Mouse (Mus musculus) lung, embryonic 14.5 days (tissue): ENCODE results near the gene Jag2. TPM values are rescaled to one million over a fixed set of nuclear protein-coding genes. Genes with fewer than 3 reads are reported as not detected.

Experiments
- ATAC-seq: fragments of 200-750 bp; cut with Nextera tagmentation; 2 replicates; pipeline ENCODE4 v1.8.0; 2017; ENCODE audit warnings: mild to moderate bottlenecking, moderate TSS enrichment, moderate library complexity; ENCODE audit not compliant: insufficient read depth
- DNase-seq: peaks from one replicate; pipeline ENCODE4 v3.0.0-alpha.2; 2015
- H3K27ac ChIP-seq: fragments of 300-500 bp; sonication (generic); 2 replicates; pipeline ENCODE4 v1.5.1; 2014; ENCODE audit warnings: low read depth, mild to moderate bottlenecking, moderate library complexity
- H3K27me3 ChIP-seq: fragments of 300-500 bp; sonication (generic); 2 replicates; pipeline ENCODE4 v1.6.1; 2014; ENCODE audit warnings: low read length, control low read depth; ENCODE audit not compliant: insufficient read depth
- H3K36me3 ChIP-seq: fragments of 300-500 bp; sonication (generic); 2 replicates; pipeline ENCODE4 v1.6.1; 2014; ENCODE audit warnings: control low read depth; ENCODE audit not compliant: insufficient read depth
- H3K4me1 ChIP-seq: fragments of 300-500 bp; sonication (generic); 2 replicates; pipeline ENCODE4 v1.6.1; 2014; ENCODE audit warnings: antibody characterized with exemption, control low read depth; ENCODE audit not compliant: insufficient read depth
- H3K4me2 ChIP-seq: fragments of 300-500 bp; sonication (generic); 2 replicates; pipeline ENCODE4 v1.6.1; 2014; ENCODE audit warnings: mild to moderate bottlenecking
- H3K4me3 ChIP-seq: fragments of 300-500 bp; sonication (generic); 2 replicates; pipeline ENCODE4 v1.5.1; 2014; ENCODE audit warnings: low read depth, low read length
- H3K9ac ChIP-seq: fragments of 300-500 bp; sonication (generic); 2 replicates; pipeline ENCODE4 v1.6.1; 2014
- H3K9me3 ChIP-seq: fragments of 300-500 bp; sonication (generic); 2 replicates; pipeline ENCODE4 v1.6.1; 2016; ENCODE audit warnings: low read depth, low read length, control low read depth
- CTCF ChIP-seq: IDR thresholded peaks from 2 replicates; pipeline ENCODE4 v1.5.1; 2016; ENCODE audit warnings: antibody characterized with exemption, low read depth
- WGBS: fragments of 180-500 bp; shearing (Covaris S2); extraction: QIAGEN DNeasy Blood & Tissue Kit; methylation state at CpG from one replicate; pipeline ENCODE4 v1.1.7; 2014; 5-methylcytosine and 5-hydroxymethylcytosine counted together
- polyA plus RNA-seq: library from polyadenylated mRNA; unstranded; fragments of >200 nt; fragmentation: Nextera tagmentation; extraction: Ambion mirVana; gene quantifications from 2 replicates; pipeline ENCODE4 v1.2.1, GENCODE M21; 2014

Jag2 gene
- polyA plus RNA-seq, 1 experiment from 2014 or later = 8.0 TPM

GRCm38 (mm10) chr12:112941156-112941775, 11.7 kb upstream of the Jag2 start:
- WGBS = 35% methylated on average over 10 of the region's 10 CpGs
- ATAC-seq (peak; percentile 16; the same call in 1 of the 2 replicates), DNase-seq (peak; percentile 57)
- peak overlapping the region; percentile 66 for H3K4me3 ChIP-seq
- peak overlapping the region; percentile 79 for H3K4me2 ChIP-seq
- no peaks in the 10 kb centered on the region for H3K27me3 ChIP-seq
- no peaks in the 10 kb centered on the region for H3K36me3 ChIP-seq
- peaks cover 11% of the 10 kb centered on the region for H3K4me1 ChIP-seq
- peak overlapping the region; percentile 66 for H3K9ac ChIP-seq
- no peak for TF ChIP-seq CTCF
- peak overlapping the region; percentile 85 for H3K27ac ChIP-seq
- no peaks in the 10 kb centered on the region for H3K9me3 ChIP-seq

DNA sequence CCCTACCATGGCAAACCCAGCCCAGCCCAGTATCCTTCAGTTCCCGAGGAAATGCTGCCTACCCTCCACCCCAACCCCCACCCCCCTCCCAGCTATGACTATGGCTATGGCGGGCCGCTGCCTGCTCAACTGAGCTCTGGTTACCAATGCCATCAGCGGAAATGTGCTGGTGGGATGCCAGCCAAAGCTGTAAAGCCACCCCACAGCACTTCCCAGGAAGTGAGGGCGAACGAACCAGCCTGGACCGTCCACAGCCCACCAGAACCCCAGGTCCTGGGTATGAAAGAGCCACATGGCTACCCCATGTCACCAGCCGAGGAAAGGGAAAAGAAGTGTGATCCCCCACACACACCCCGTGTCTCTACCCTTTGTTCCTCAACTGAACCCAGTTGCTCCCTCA, 11.1 kb upstream of the Jag2 start:
- no peak overlapping the region for H3K27ac ChIP-seq
- DNase-seq (no peak), ATAC-seq (peak; percentile 1; the same call in 1 of the 2 replicates)
- 0 out of 2 replicates have a peak overlapping the region, but pooled peaks have one; percentile 1 for H3K9ac ChIP-seq
- TF ChIP-seq CTCF = no peak
- H3K4me3 ChIP-seq = peak overlapping the region; percentile 66; the same call in 1 of the 2 replicates
- H3K4me1 ChIP-seq = peaks cover 11% of the 10 kb centered on the region
- WGBS = 69% methylated on average over 9 of the region's 9 CpGs
- no peaks in the 10 kb centered on the region for H3K36me3 ChIP-seq
- peak overlapping the region; percentile 79 for H3K4me2 ChIP-seq
- H3K9me3 ChIP-seq = no peaks in the 10 kb centered on the region
- H3K27me3 ChIP-seq = no peaks in the 10 kb centered on the region

DNA sequence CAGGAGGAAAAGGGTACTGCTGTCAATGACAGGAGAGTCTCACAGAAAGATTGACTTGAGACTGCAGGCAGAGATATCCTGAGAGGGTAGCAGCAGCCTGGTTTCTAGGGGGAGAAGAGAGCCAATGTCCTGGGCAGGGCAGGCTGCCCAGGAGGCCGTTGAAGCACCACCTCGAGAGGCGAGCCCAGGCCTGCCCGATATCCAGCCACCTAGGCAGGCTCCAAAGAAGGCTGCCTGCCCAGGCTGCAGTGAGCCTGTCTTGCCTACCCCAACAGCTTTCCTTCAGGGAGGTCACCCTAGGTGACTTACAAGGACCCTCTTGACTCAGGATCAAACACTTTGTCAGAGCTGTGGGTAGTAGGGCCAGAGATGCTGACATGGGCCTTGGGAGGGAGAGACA, 10.7 kb upstream of the Jag2 start:
- H3K4me1 ChIP-seq = peaks cover 11% of the 10 kb centered on the region
- 70% methylated on average over 4 of the region's 4 CpGs for WGBS
- H3K9ac ChIP-seq = no peak overlapping the region
- TF ChIP-seq CTCF = no peak
- no peak overlapping the region for H3K4me2 ChIP-seq
- H3K27ac ChIP-seq = no peak overlapping the region
- no peaks in the 10 kb centered on the region for H3K9me3 ChIP-seq
- ATAC-seq = no peak
- H3K36me3 ChIP-seq = no peaks in the 10 kb centered on the region
- no peaks in the 10 kb centered on the region for H3K27me3 ChIP-seq
- no peak for DNase-seq
- no peak overlapping the region for H3K4me3 ChIP-seq

DNA sequence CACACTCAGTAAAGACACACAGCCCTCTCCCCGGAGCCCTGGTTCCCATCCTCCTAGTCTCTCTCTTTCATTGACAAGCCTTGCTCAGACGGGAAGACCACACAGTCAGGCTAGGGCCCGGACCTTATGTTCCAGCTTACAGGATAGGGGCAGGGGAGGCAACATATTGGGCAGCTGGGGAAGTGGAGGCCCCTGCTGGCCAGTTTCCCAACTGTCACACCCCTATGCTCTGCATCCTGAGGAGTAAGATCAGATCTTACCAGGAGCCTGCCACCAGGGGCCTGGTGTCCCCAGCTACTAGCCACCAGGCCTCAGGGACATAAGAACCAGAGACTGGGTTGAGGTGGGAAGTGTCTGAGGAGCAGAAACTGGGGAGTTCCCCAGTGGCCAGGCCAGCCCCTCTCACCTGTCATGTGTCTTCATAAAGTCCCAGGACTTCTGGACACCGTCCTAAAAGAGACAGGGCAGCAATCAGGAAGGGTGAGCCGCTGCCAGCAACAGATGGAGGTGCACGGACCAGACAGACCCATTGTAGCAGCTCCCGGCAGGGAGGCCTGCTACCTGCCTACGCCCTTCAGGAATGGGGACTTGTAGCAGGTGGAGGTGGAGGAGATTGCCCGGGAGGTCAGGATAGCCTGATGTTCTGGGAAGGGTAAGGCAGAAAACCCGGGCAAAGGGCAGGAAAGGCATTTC, 9.4 kb upstream of the Jag2 start:
- peak; percentile 72 for TF ChIP-seq CTCF
- Histone ChIP-seq H3K9me3 (no peaks in the 10 kb centered on the region), H3K4me3 (no peak overlapping the region), H3K9ac (no peak overlapping the region), H3K4me1 (peaks cover 11% of the 10 kb centered on the region), H3K27me3 (no peaks in the 10 kb centered on the region), H3K27ac (no peak overlapping the region), H3K4me2 (no peak overlapping the region), H3K36me3 (no peaks in the 10 kb centered on the region)
- 56% methylated on average over 10 of the region's 10 CpGs for WGBS
- DNase-seq (peak; percentile 77), ATAC-seq (peak; percentile 10; the same call in 1 of the 2 replicates)

GRCm38 (mm10) chr12:112938366-112938765, 8.8 kb upstream of the Jag2 start:
- Histone ChIP-seq H3K27me3 (no peaks in the 10 kb centered on the region), H3K4me1 (peaks cover 11% of the 10 kb centered on the region), H3K4me2 (no peak overlapping the region), H3K9ac (no peak overlapping the region), H3K27ac (no peak overlapping the region), H3K4me3 (no peak overlapping the region), H3K9me3 (no peaks in the 10 kb centered on the region), H3K36me3 (no peaks in the 10 kb centered on the region)
- ATAC-seq (no peak), DNase-seq (no peak)
- 70% methylated on average over 10 of the region's 10 CpGs for WGBS
- TF ChIP-seq CTCF = no peak

DNA sequence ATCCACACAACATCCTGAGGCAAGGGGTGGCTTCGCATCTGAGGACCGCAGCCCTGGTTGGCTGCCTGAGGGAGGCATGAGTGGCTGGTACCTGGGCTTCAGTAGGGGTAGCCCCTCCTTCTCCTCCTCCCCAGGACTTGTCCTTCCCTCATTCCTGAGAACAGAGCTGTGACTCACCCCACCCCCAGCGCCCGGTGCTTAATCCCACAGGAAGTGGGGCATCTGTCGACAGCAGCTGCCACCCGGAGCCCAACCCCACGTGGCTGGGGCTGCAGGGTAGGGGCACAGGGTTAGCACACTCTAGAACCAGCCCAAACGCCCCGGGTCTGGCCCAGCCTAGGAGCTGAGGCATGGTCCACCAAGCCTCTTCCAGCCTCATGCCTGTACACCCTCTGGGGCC, 8.3 kb upstream of the Jag2 start:
- no peak for DNase-seq

GRCm38 (mm10) chr12:112932647-112933046, 3.1 kb upstream of the Jag2 start:
- DNase-seq = peak; percentile 31
- H3K27me3 ChIP-seq = peaks cover 38% of the 10 kb centered on the region
- WGBS = 30% methylated on average over 7 of the region's 7 CpGs
- H3K9me3 ChIP-seq = no peaks in the 10 kb centered on the region
- H3K36me3 ChIP-seq = no peaks in the 10 kb centered on the region
- H3K4me3 ChIP-seq = no peak overlapping the region
- H3K27ac ChIP-seq = no peak overlapping the region
- TF ChIP-seq CTCF = no peak
- ATAC-seq = no peak
- no peak overlapping the region for H3K4me2 ChIP-seq
- H3K9ac ChIP-seq = no peak overlapping the region
- no peaks in the 10 kb centered on the region for H3K4me1 ChIP-seq

More for the DNA sequence above, 8.3 kb upstream of the Jag2 start:
- Histone ChIP-seq H3K9ac (no peak overlapping the region), H3K4me1 (peaks cover 11% of the 10 kb centered on the region), H3K4me2 (no peak overlapping the region), H3K27me3 (no peaks in the 10 kb centered on the region), H3K27ac (no peak overlapping the region; the same call in 1 of the 2 replicates), H3K36me3 (no peaks in the 10 kb centered on the region), H3K4me3 (no peak overlapping the region), H3K9me3 (no peaks in the 10 kb centered on the region)
- ATAC-seq = no peak
- WGBS = 26% methylated on average over 9 of the region's 9 CpGs
- TF ChIP-seq CTCF = no peak
